Mouse (Mus musculus) lung, adult 10 weeks (tissue): ENCODE measurements around the gene Nudcd3. TPM values are rescaled to one million over a fixed set of nuclear protein-coding genes. Genes with fewer than 3 reads are reported as not detected.

ENCODE experiments used
- polyA plus RNA-seq: library from polyadenylated mRNA; stranded (reverse); fragments of 350-450 nt; fragmentation: Illumina TruSeq; extraction: RNeasy Lipid Tissue Mini Kit (QIAGEN cat#74804); gene quantifications from one replicate; pipeline ENCODE4 v1.2.3, GENCODE M21; 2014; ENCODE audit warnings: low read depth, low replicate concordance; ENCODE audit not compliant: insufficient read depth

Nudcd3 gene
- 31.4 TPM for polyA plus RNA-seq

GRCm38 (mm10) chr11:6200087-6200569 is at the start of gene Nudcd3:
Gene Nudcd3, minus strand, starts transcription at chr11:6200415.

GRCm38 (mm10) chr11:6230012-6230411 is 29.8 kb upstream of the Nudcd3 start, which contains the start of gene Npc1l1:
Gene Npc1l1, minus strand, starts transcription at chr11:6230143.

GRCm38 (mm10) chr11:6199410-6200086 is 667 bp downstream of the Nudcd3 start, which contains the start of gene A730071L15Rik:
Gene A730071L15Rik, plus strand, starts transcription at chr11:6200029.

GRCm38 (mm10) chr11:6066176-6066575 is 134.0 kb downstream of the Nudcd3 start, which contains the start of gene Camk2b:
Gene Camk2b, minus strand, starts transcription at chr11:6066362.

Other genes with a start within 250 kb of the Nudcd3 start
- 58.0 TPM for gene Ykt6, start 244.7 kb downstream of the Nudcd3 start, polyA plus RNA-seq
- gene Camk2b, start 134.1 kb downstream of the Nudcd3 start, polyA plus RNA-seq: 1.4 TPM
- gene A730071L15Rik, start 386 bp downstream of the Nudcd3 start, polyA plus RNA-seq: not detected
- not detected for gene Npc1l1, start 29.7 kb upstream of the Nudcd3 start, polyA plus RNA-seq
- gene Ddx56, start 67.4 kb upstream of the Nudcd3 start, polyA plus RNA-seq: 22.9 TPM
- gene Tmed4, start 74.5 kb upstream of the Nudcd3 start, polyA plus RNA-seq: 67.5 TPM
- 68.9 TPM for gene Ogdh, start 91.2 kb upstream of the Nudcd3 start, polyA plus RNA-seq
- gene Zmiz2, start 188.7 kb upstream of the Nudcd3 start, polyA plus RNA-seq: 15.7 TPM
- gene Ppia, start 215.0 kb upstream of the Nudcd3 start, polyA plus RNA-seq: 1,907 TPM
- gene H2afv, start 244.0 kb upstream of the Nudcd3 start, polyA plus RNA-seq: 125 TPM